Mouse (Mus musculus) forebrain, embryonic 16.5 days (tissue): ENCODE data around the gene Abraxas1. TPM values are rescaled to one million over a fixed set of nuclear protein-coding genes. Genes with fewer than 3 reads are reported as not detected.

Source experiments
- ATAC-seq: fragments of 200-750 bp; cut with Nextera tagmentation; 2 replicates; pipeline ENCODE4 v1.8.0; 2017; ENCODE audit warnings: mild to moderate bottlenecking, moderate library complexity
- H3K27ac ChIP-seq: fragments of 300-500 bp; sonication (generic); 2 replicates; pipeline ENCODE4 v1.5.1; 2014; ENCODE audit warnings: low read length, control low read depth
- H3K27me3 ChIP-seq: fragments of 300-500 bp; sonication (generic); replicated peaks from 2 replicates; pipeline ENCODE4 v1.6.1; 2014; ENCODE audit warnings: low read length; ENCODE audit not compliant: control insufficient read depth, insufficient read depth
- H3K36me3 ChIP-seq: fragments of 300-500 bp; sonication (generic); 2 replicates; pipeline ENCODE4 v1.6.1; 2014; ENCODE audit not compliant: control insufficient read depth, insufficient read depth
- H3K4me1 ChIP-seq: fragments of 300-500 bp; sonication (generic); replicated peaks from 2 replicates; pipeline ENCODE4 v1.6.1; 2014; ENCODE audit warnings: low read length; ENCODE audit not compliant: control insufficient read depth, insufficient read depth
- H3K4me2 ChIP-seq: fragments of 300-500 bp; sonication (generic); 2 replicates; pipeline ENCODE4 v1.6.1; 2014; ENCODE audit warnings: mild to moderate bottlenecking, low read length, control low read depth
- H3K4me3 ChIP-seq: fragments of 300-500 bp; sonication (generic); replicated peaks from 2 replicates; pipeline ENCODE4 v1.5.1; 2014; ENCODE audit warnings: mild to moderate bottlenecking, low read length, control low read depth
- H3K9ac ChIP-seq: fragments of 300-500 bp; sonication (generic); replicated peaks from 2 replicates; pipeline ENCODE4 v1.6.1; 2014; ENCODE audit warnings: low read depth, low read length, control low read depth
- H3K9me3 ChIP-seq: fragments of 300-500 bp; sonication (generic); 2 replicates; pipeline ENCODE4 v1.6.1; 2016; ENCODE audit warnings: low read length; ENCODE audit not compliant: control insufficient read depth
- WGBS: fragments of 180-500 bp; shearing (Covaris S2); extraction: QIAGEN DNeasy Blood & Tissue Kit; methylation state at CpG from one replicate; pipeline ENCODE4 v1.1.7; 2014; 5-methylcytosine and 5-hydroxymethylcytosine counted together
- polyA plus RNA-seq: library from polyadenylated mRNA; unstranded; fragments of >200 nt; fragmentation: Nextera tagmentation; extraction: Ambion mirVana; gene quantifications from 2 replicates; pipeline ENCODE4 v1.2.1, GENCODE M21; 2015

Gene Abraxas1
- polyA plus RNA-seq, 1 experiment from 2014 or later: 14.7 TPM

GRCm38 (mm10) chr5:100794084-100794483 lies 26.7 kb downstream of the Abraxas1 start:
- Histone ChIP-seq H3K27ac (no peak overlapping the region), H3K27me3 (no peaks in the 10 kb centered on the region), H3K4me3 (no peak overlapping the region), H3K36me3 (peaks cover 20% of the 10 kb centered on the region), H3K4me2 (no peak overlapping the region), H3K9me3 (no peaks in the 10 kb centered on the region), H3K9ac (no peak overlapping the region), H3K4me1 (peaks cover 9% of the 10 kb centered on the region)
- 82% methylated on average over 5 of the region's 5 CpGs for WGBS
- ATAC-seq: no peak

- no peak overlapping the region for H3K4me2 ChIP-seq
- ATAC-seq: no peak
These were observed 28.5 kb downstream of the Abraxas1 start for GRCm38 (mm10) chr5:100792261-100792660.

GRCm38 (mm10) chr5:100787527-100787926 lies 33.2 kb downstream of the Abraxas1 start:
- Histone ChIP-seq H3K9ac (no peak overlapping the region), H3K27ac (no peak overlapping the region), H3K36me3 (peaks cover 27% of the 10 kb centered on the region), H3K9me3 (no peaks in the 10 kb centered on the region), H3K4me1 (no peaks in the 10 kb centered on the region), H3K4me2 (no peak overlapping the region), H3K4me3 (no peak overlapping the region), H3K27me3 (no peaks in the 10 kb centered on the region)
- ATAC-seq: no peak
- WGBS: 94% methylated on average over 9 of the region's 9 CpGs

More at GRCm38 (mm10) chr5:100792261-100792660, 28.5 kb downstream of the Abraxas1 start:
- no peaks in the 10 kb centered on the region for H3K27me3 ChIP-seq
- H3K4me1 ChIP-seq: peaks cover under 1% of the 10 kb centered on the region; the same call in 1 of the 2 replicates
- H3K4me3 ChIP-seq: no peak overlapping the region
- H3K36me3 ChIP-seq: peaks cover 24% of the 10 kb centered on the region
- H3K9me3 ChIP-seq: no peaks in the 10 kb centered on the region
- H3K9ac ChIP-seq: no peak overlapping the region
- 93% methylated on average over 7 of the region's 7 CpGs for WGBS
- H3K27ac ChIP-seq: no peak overlapping the region

GRCm38 (mm10) chr5:100779002-100779401 lies 41.8 kb downstream of the Abraxas1 start:
- H3K36me3 ChIP-seq: peaks cover 27% of the 10 kb centered on the region
- H3K4me2 ChIP-seq: no peak overlapping the region
- no peak overlapping the region for H3K27ac ChIP-seq
- H3K4me1 ChIP-seq: no peaks in the 10 kb centered on the region
- no peaks in the 10 kb centered on the region for H3K27me3 ChIP-seq
- no peak for ATAC-seq
- no peak overlapping the region for H3K9ac ChIP-seq
- no peaks in the 10 kb centered on the region for H3K9me3 ChIP-seq
- WGBS: 96% methylated on average over 13 of the region's 13 CpGs
- no peak overlapping the region for H3K4me3 ChIP-seq

GRCm38 (mm10) chr5:100776900-100777299 lies 43.9 kb downstream of the Abraxas1 start:
- no peak for ATAC-seq
- Histone ChIP-seq H3K4me2 (no peak overlapping the region), H3K9me3 (no peaks in the 10 kb centered on the region), H3K27me3 (no peaks in the 10 kb centered on the region), H3K4me1 (no peaks in the 10 kb centered on the region), H3K36me3 (peaks cover 30% of the 10 kb centered on the region), H3K27ac (no peak overlapping the region), H3K4me3 (no peak overlapping the region), H3K9ac (no peak overlapping the region)
- 96% methylated on average over 5 of the region's 5 CpGs for WGBS

GRCm38 (mm10) chr5:100775778-100776404 lies 44.9 kb downstream of the Abraxas1 start:
- H3K27ac ChIP-seq: no peak overlapping the region
- WGBS: 95% methylated on average over 13 of the region's 13 CpGs
- H3K9ac ChIP-seq: no peak overlapping the region
- H3K36me3 ChIP-seq: peaks cover 27% of the 10 kb centered on the region
- H3K9me3 ChIP-seq: no peaks in the 10 kb centered on the region
- ATAC-seq: no peak
- H3K27me3 ChIP-seq: no peaks in the 10 kb centered on the region
- no peak overlapping the region for H3K4me3 ChIP-seq
- no peak overlapping the region for H3K4me2 ChIP-seq
- no peaks in the 10 kb centered on the region for H3K4me1 ChIP-seq

GRCm38 (mm10) chr5:100771575-100771974 lies 49.2 kb downstream of the Abraxas1 start:
- Histone ChIP-seq H3K36me3 (peaks cover 33% of the 10 kb centered on the region), H3K4me1 (no peaks in the 10 kb centered on the region), H3K27ac (no peak overlapping the region), H3K4me3 (no peak overlapping the region), H3K9me3 (no peaks in the 10 kb centered on the region), H3K27me3 (no peaks in the 10 kb centered on the region), H3K4me2 (no peak overlapping the region), H3K9ac (no peak overlapping the region)
- WGBS: 95% methylated on average over 4 of the region's 4 CpGs
- no peak for ATAC-seq

- no peaks in the 10 kb centered on the region for H3K27me3 ChIP-seq
- no peak overlapping the region for H3K27ac ChIP-seq
- H3K9ac ChIP-seq: no peak overlapping the region
- no peak for ATAC-seq
- peaks cover 35% of the 10 kb centered on the region for H3K36me3 ChIP-seq
- H3K4me1 ChIP-seq: no peaks in the 10 kb centered on the region
- H3K9me3 ChIP-seq: no peaks in the 10 kb centered on the region
- H3K4me3 ChIP-seq: no peak overlapping the region
- whole genome bisulfite sequencing: 95% methylated on average over 7 of the region's 7 CpGs
- no peak overlapping the region for H3K4me2 ChIP-seq
These were observed 54.7 kb downstream of the Abraxas1 start for GRCm38 (mm10) chr5:100766026-100766425.

- H3K36me3 ChIP-seq: peaks cover 22% of the 10 kb centered on the region
- no peaks in the 10 kb centered on the region for H3K27me3 ChIP-seq
- H3K4me2 ChIP-seq: no peak overlapping the region
- 93% methylated on average over 7 of the region's 7 CpGs for WGBS
- ATAC-seq: no peak
- no peak overlapping the region for H3K4me3 ChIP-seq
- H3K9ac ChIP-seq: no peak overlapping the region
- H3K4me1 ChIP-seq: no peaks in the 10 kb centered on the region
- H3K27ac ChIP-seq: no peak overlapping the region
- H3K9me3 ChIP-seq: no peaks in the 10 kb centered on the region
These were observed 59.0 kb downstream of the Abraxas1 start for GRCm38 (mm10) chr5:100761736-100762135.
